Mouse (Mus musculus): ENCODE measurements around the gene Kcnj2.

- no peak for TF ChIP-seq CTCF (IDR thresholded peaks at IDR 0.05; ENCODE audit: low read depth)
- no peak for TF ChIP-seq EP300 (IDR thresholded peaks at IDR 0.05; ENCODE audit: low read depth)
Measured at GRCm38 (mm10) chr11:111060216-111060615, 5.7 kb upstream of the Kcnj2 start.
